Mouse (Mus musculus): ENCODE results near the gene Sult2a2.
"Not testable (repeated sequence)": the region's sequence is repeated elsewhere in the genome, so short reads cannot be mapped to it uniquely, and the experiment has no call there.

Sult2a2 gene

DNA sequence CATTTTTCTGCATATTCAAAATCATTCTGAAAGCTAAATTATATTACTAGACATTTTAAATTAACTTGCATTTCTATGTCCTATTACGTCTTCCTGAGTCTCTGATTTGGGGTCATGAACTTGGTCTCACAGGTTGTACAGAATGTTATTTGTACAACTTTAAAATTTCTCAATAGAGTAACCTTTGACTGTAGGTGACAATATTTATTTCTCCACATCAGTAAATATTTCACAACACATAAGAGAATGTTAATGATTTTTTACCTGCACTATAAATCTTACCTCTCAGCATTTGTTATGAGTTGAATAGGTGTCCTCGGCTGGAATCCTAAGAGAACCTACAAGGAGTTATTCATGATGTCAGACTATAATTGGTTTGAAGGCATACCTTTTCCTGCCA, at the start of gene Sult2a2:
Gene Sult2a2 (plus strand): TSS at position 301 of the 400 bp plus-strand sequence.
- DNase-seq (ENCODE audit: low spot score in 2 of 2) = not testable (repeated sequence)

DNA sequence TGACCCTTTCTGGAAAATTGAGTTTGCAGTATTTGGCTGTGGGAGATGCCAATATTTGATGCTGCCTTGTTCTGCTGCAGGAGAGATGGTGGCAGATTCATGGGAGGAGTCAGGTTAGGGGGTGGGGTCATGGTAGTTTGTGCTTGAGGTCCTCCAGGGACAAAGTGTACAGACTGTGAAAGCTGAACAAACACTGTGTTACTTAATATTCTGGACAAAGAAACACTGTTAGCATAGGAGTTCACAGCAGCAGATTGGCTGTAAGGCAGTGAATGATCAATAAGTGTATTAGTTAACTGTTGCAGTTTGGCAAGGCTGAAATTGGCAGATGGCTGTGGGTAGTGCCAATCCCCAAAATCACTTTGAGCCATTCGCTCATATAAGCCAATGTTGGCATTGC, 80.6 kb downstream of the Sult2a2 start:
- DNase-seq (ENCODE audit: low spot score in 2 of 2) = no peak

Measured in frontal cortex, postnatal 10 days (tissue).